Mouse (Mus musculus): ENCODE results near the gene Zfp629. TPM values are rescaled to one million over a fixed set of nuclear protein-coding genes. Genes with fewer than 3 reads are reported as not detected.
A peak's percentile ranks its signal among the peaks of the same experiment; 100 is the strongest.

Gene Zfp629
- polyA plus RNA-seq, 1 experiment, result 14.2 TPM

DNA sequence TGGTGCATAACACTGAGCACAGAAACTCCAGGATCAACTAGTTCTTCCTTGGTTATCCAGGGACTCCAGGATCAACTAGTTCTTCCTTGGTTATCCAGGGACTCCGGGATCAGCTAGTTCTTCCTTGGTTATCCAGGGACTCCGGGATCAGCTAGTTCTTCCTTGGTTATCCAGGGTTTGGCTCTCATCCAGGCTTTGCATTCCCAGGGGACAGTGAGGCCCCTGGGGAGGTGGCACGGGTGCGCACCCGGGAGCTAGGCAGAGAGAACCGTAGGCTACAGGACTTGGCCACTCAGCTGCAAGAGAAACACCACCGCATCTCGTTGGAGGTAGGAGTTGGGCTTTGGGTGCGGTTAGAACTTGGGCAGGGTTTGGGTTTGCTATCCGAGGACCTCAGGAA is 24.5 kb downstream of the Zfp629 start:
- Histone ChIP-seq H3K4me3 (replicated peaks; ENCODE audit: control insufficient read depth, low read depth, low read length) (no peak overlapping the region), H3K27ac (ENCODE audit: control insufficient read depth, insufficient read depth, low read depth, low read length, poor library complexity) (no peak overlapping the region), H3K4me1 (ENCODE audit: control insufficient read depth, insufficient read depth, low read length) (peaks cover 2% of the 10 kb centered on the region)
- WGBS, result 93% methylated on average over 10 of the region's 10 CpGs
- TF ChIP-seq POLR2A (IDR thresholded peaks at IDR 0.05; ENCODE audit: borderline replicate concordance, control insufficient read depth, low read depth, low read length) (no peak), CTCF (IDR thresholded peaks at IDR 0.05; ENCODE audit: control insufficient read depth, insufficient read depth, low read length) (no peak)

DNA sequence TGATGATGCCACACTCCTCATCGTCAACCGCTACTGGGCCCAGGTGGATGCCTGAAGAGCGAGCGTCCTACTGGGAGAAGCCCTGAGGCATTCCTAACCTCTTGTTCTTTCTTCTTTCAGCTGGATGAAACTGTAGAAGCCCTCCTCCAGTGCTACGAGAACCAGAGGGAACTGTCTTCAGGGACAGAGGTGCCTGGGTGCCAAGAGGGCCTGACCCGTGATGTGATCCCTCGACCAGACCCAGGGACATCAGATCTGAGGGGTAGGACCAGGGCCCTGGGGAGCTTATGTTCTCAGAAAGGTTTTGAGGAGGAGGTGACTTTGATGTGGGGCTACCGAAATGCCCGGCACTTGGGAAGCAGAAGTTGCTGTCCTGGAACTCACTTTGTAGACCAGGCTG is 26.0 kb downstream of the Zfp629 start:
- Histone ChIP-seq H3K4me1 (ENCODE audit: control insufficient read depth, insufficient read depth, low read length) (peaks cover 3% of the 10 kb centered on the region), H3K27ac (ENCODE audit: control insufficient read depth, insufficient read depth, low read depth, low read length, poor library complexity) (no peak overlapping the region), H3K4me3 (replicated peaks; ENCODE audit: control insufficient read depth, low read depth, low read length) (peak overlapping the region; percentile 77)
- no peak for TF ChIP-seq CTCF (IDR thresholded peaks at IDR 0.05; ENCODE audit: control insufficient read depth, insufficient read depth, low read length)
- TF ChIP-seq POLR2A (IDR thresholded peaks at IDR 0.05; ENCODE audit: borderline replicate concordance, control insufficient read depth, low read depth, low read length), result no peak
- 88% methylated on average over 9 of the region's 9 CpGs for WGBS

DNA sequence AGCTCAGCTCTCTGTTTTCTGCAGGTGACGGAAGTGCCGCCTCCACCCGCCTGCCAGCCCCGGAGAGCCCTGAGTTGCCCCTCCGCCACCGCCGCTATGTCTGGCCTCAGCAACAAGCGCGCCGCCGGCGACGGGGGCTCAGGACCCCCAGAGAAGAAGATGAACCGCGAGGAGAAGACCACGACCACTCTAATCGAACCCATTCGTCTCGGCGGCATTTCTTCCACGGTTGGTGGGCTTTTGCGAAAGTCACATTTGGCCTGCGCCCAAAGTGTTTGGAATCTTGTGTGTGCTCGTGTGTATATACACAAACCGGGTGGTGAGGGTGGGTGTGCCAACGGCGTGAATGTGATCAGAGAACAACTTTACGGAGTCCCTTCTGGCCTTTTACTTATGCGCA is 26.7 kb downstream of the Zfp629 start:
- peak overlapping the region; percentile 72 for H3K27ac ChIP-seq (ENCODE audit: control insufficient read depth, insufficient read depth, low read depth, low read length, poor library complexity)
- WGBS, result 5% methylated on average over 29 of the region's 29 CpGs
- peaks cover 3% of the 10 kb centered on the region for H3K4me1 ChIP-seq (ENCODE audit: control insufficient read depth, insufficient read depth, low read length)
- peak overlapping the region; percentile 77 for H3K4me3 ChIP-seq (replicated peaks; ENCODE audit: control insufficient read depth, low read depth, low read length)
- TF ChIP-seq POLR2A (IDR thresholded peaks at IDR 0.05; ENCODE audit: borderline replicate concordance, control insufficient read depth, low read depth, low read length) (no peak), CTCF (IDR thresholded peaks at IDR 0.05; ENCODE audit: control insufficient read depth, insufficient read depth, low read length) (no peak)

DNA sequence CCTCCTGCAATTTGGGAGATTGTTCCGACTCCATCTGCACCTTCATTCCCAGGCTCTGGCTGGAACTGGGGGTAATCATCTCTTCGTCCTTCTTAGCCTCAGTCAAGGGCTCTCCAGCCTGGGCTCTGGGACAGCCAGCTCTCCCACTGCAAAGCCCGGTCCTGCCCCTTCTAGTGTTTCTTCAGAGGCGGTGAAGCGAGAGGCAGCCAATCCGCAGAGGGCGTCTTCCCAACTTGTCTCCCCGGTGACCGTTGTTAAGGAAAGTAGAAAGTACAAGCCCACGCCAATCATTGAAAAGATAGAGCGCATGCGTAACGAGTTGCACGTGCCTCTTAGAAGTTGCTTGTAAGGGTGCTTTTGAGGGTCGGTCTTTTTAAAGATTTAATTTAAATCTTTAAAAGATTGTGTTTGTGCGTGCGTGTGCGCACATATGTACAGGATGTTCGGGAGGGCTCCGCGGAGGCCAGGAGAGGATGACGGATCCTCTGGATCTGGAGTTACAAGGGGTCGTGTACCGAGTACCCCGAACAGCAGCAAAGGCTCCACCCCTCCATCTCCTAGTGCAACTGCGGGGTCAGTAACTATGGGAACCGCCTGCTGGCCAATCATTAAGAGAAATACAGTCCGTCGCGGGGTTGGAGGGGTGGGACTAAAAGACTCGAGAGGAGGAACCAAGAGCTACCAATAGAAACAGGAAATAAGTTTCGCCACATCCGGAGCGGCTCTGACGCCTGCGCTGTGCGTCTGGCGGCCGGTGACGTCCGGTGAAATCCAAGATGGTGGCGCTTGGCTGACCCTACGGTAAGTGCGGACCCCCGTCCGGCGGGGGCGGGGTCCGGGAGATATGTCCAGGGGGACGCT is 27.4 kb downstream of the Zfp629 start, which contains the start of the genes Ccdc189 and Rnf40:
Gene Ccdc189 (minus strand): TSS at position 585 of the 861 bp plus-strand sequence.
Gene Rnf40 (plus strand): TSS at position 757 of the 861 bp plus-strand sequence.
- peak within 1 kb of the TSS; percentile 77 for H3K4me3 ChIP-seq (replicated peaks; ENCODE audit: control insufficient read depth, low read depth, low read length)
- TF ChIP-seq CTCF (IDR thresholded peaks at IDR 0.05; ENCODE audit: control insufficient read depth, insufficient read depth, low read length), result no peak
- TF ChIP-seq POLR2A (IDR thresholded peaks at IDR 0.05; ENCODE audit: borderline replicate concordance, control insufficient read depth, low read depth, low read length), result peak; percentile 72; the same call in 1 of the 2 replicates
- peak within 1 kb of the TSS; percentile 72 for H3K27ac ChIP-seq (ENCODE audit: control insufficient read depth, insufficient read depth, low read depth, low read length, poor library complexity)
- WGBS, result under 1% methylated on average over 50 of the region's 50 CpGs
- H3K4me1 ChIP-seq (ENCODE audit: control insufficient read depth, insufficient read depth, low read length), result peaks cover 3% of the 10 kb centered on the region

DNA sequence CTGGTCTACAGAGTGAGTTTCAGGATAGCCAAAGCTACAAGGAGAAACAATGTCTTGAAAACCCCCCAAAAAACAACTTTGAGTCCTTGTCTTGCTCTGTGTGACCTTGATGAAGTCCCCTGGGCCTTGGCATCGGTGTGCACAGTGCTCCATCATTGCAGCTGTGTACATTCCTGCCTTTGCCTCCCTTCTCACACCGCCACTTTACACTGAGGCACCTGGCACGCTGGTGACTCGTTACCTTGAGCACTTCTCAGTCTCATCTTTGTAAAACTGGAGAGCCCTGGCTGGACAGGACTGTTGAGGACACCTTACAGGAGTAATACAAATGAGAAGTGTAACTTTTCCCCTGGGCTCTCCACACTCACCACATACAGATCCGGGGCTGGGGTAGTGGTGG is 28.4 kb downstream of the Zfp629 start:
- Histone ChIP-seq H3K4me3 (replicated peaks; ENCODE audit: control insufficient read depth, low read depth, low read length) (peak overlapping the region; percentile 50), H3K4me1 (ENCODE audit: control insufficient read depth, insufficient read depth, low read length) (peaks cover 3% of the 10 kb centered on the region), H3K27ac (ENCODE audit: control insufficient read depth, insufficient read depth, low read depth, low read length, poor library complexity) (no peak overlapping the region)
- 68% methylated on average over 5 of the region's 5 CpGs for WGBS
- TF ChIP-seq CTCF (IDR thresholded peaks at IDR 0.05; ENCODE audit: control insufficient read depth, insufficient read depth, low read length), result no peak
- no peak for TF ChIP-seq POLR2A (IDR thresholded peaks at IDR 0.05; ENCODE audit: borderline replicate concordance, control insufficient read depth, low read depth, low read length)

DNA sequence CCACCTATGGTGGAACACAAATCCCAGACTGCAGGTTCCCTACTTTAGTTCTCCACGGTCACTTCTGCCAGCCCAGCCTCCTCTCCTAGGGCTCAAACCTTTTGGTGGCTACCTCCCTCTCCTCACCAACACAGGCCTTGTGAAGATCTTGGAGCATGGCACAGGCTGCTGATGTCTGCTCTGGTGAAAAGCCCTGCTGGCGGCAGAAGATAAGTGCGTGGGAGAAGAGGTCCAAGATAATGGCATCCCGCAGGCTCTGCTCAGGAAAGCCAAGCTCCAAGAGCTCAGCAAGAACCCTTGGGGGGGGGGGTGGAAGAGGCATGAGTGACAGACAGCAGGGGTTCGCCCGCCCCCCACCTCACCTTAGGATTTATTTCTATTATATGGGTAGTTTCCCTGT is 29.4 kb downstream of the Zfp629 start:
- no peak overlapping the region for H3K4me3 ChIP-seq (replicated peaks; ENCODE audit: control insufficient read depth, low read depth, low read length)
- TF ChIP-seq CTCF (IDR thresholded peaks at IDR 0.05; ENCODE audit: control insufficient read depth, insufficient read depth, low read length) (no peak), POLR2A (IDR thresholded peaks at IDR 0.05; ENCODE audit: borderline replicate concordance, control insufficient read depth, low read depth, low read length) (no peak)
- no peak overlapping the region for H3K27ac ChIP-seq (ENCODE audit: control insufficient read depth, insufficient read depth, low read depth, low read length, poor library complexity)
- WGBS, result 58% methylated on average over 6 of the region's 6 CpGs
- peaks cover 3% of the 10 kb centered on the region for H3K4me1 ChIP-seq (ENCODE audit: control insufficient read depth, insufficient read depth, low read length)

DNA sequence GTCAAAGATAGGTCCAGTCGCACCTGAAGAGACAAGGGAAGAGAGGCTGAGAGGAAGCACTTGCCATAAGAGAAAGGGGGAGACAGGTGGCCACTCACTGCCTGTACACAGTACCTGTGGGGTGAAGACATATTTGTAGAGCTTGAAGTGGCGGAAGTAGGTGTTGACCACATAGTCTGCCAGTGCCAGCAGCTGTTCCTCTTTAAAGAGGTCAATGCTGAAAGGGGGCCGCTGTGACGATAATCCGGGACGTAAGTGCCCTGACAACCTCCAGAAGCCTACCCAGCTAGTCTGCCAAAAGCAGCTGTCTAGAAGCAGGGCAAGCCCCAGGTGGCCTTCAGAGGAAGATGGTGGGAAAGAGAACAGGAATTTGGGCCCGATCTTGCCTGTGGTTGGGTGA is 30.6 kb downstream of the Zfp629 start:
- no peak overlapping the region for H3K4me3 ChIP-seq (replicated peaks; ENCODE audit: control insufficient read depth, low read depth, low read length)
- peak overlapping the region; percentile 78 for H3K27ac ChIP-seq (ENCODE audit: control insufficient read depth, insufficient read depth, low read depth, low read length, poor library complexity)
- 64% methylated on average over 7 of the region's 7 CpGs for WGBS
- TF ChIP-seq CTCF (IDR thresholded peaks at IDR 0.05; ENCODE audit: control insufficient read depth, insufficient read depth, low read length) (no peak), POLR2A (IDR thresholded peaks at IDR 0.05; ENCODE audit: borderline replicate concordance, control insufficient read depth, low read depth, low read length) (no peak)
- H3K4me1 ChIP-seq (ENCODE audit: control insufficient read depth, insufficient read depth, low read length), result peaks cover 3% of the 10 kb centered on the region

DNA sequence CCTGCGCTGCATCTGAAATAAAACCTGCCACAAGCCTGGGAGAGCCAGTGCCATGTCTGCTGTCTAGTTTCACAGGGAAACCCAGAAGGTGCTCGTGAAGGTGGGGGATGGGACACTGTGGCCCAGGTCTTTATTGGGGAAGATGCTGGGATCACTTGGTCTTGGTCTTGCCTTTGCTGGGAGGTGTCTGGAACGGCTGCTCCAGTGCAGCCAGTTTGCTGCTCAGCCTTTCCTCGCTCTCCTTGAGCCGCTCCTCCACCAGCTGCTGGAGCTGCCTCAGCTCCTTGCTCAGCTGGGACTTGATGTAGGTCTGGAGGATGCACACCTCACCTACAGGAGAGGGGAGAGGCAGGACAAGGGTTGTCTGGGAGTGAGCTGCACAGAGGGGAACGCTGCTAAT is 32.3 kb downstream of the Zfp629 start:
- WGBS, result 90% methylated on average over 6 of the region's 6 CpGs
- TF ChIP-seq CTCF (IDR thresholded peaks at IDR 0.05; ENCODE audit: control insufficient read depth, insufficient read depth, low read length) (no peak), POLR2A (IDR thresholded peaks at IDR 0.05; ENCODE audit: borderline replicate concordance, control insufficient read depth, low read depth, low read length) (no peak)

More for the DNA sequence above, 32.3 kb downstream of the Zfp629 start:
- Histone ChIP-seq H3K27ac (ENCODE audit: control insufficient read depth, insufficient read depth, low read depth, low read length, poor library complexity) (no peak overlapping the region), H3K4me1 (ENCODE audit: control insufficient read depth, insufficient read depth, low read length) (peaks cover 3% of the 10 kb centered on the region), H3K4me3 (replicated peaks; ENCODE audit: control insufficient read depth, low read depth, low read length) (no peak overlapping the region)

All from bone marrow, adult 2 months (tissue).